Mouse (Mus musculus) stomach, embryonic 16.5 days (tissue): ENCODE measurements around the gene Arap2. TPM values are rescaled to one million over a fixed set of nuclear protein-coding genes. Genes with fewer than 3 reads are reported as not detected.

Experiments used
- ATAC-seq: fragments of 200-750 bp; cut with Nextera tagmentation; 2 replicates; pipeline ENCODE4 v1.8.0; 2017; ENCODE audit warnings: moderate number of reproducible peaks, moderate TSS enrichment; ENCODE audit not compliant: insufficient read depth, low FRiP score
- H3K27ac ChIP-seq: fragments of 300-500 bp; sonication (generic); 2 replicates; pipeline ENCODE4 v1.5.1; 2014; ENCODE audit warnings: low read length
- H3K27me3 ChIP-seq: fragments of 300-500 bp; sonication (generic); 2 replicates; pipeline ENCODE4 v1.6.1; 2014; ENCODE audit warnings: low read length, control low read depth, mixed read lengths; ENCODE audit not compliant: control insufficient read depth, insufficient read depth
- H3K36me3 ChIP-seq: fragments of 300-500 bp; sonication (generic); 2 replicates; pipeline ENCODE4 v1.6.1; 2014; ENCODE audit warnings: low read length; ENCODE audit not compliant: control insufficient read depth, insufficient read depth
- H3K4me1 ChIP-seq: fragments of 300-500 bp; sonication (generic); 2 replicates; pipeline ENCODE4 v1.6.1; 2014; ENCODE audit warnings: low read length, control low read depth, mixed read lengths; ENCODE audit not compliant: control insufficient read depth, insufficient read depth
- H3K4me2 ChIP-seq: fragments of 300-500 bp; sonication (generic); 2 replicates; pipeline ENCODE4 v1.6.1; 2014; ENCODE audit warnings: low read depth, low read length, mixed read lengths
- H3K4me3 ChIP-seq: fragments of 300-500 bp; sonication (generic); replicated peaks from 2 replicates; pipeline ENCODE4 v1.5.1; 2014; ENCODE audit warnings: mild to moderate bottlenecking, low read length
- H3K9ac ChIP-seq: fragments of 300-500 bp; sonication (generic); 2 replicates; pipeline ENCODE4 v1.6.1; 2014; ENCODE audit warnings: low read length
- H3K9me3 ChIP-seq: fragments of 300-500 bp; sonication (generic); replicated peaks from 2 replicates; pipeline ENCODE4 v1.6.1; 2016; ENCODE audit warnings: low read length, control low read depth; ENCODE audit not compliant: control insufficient read depth
- WGBS: fragments of 180-500 bp; shearing (Covaris S2); extraction: QIAGEN DNeasy Blood & Tissue Kit; methylation state at CpG from one replicate; pipeline ENCODE4 v1.1.7; 2014; 5-methylcytosine and 5-hydroxymethylcytosine counted together
- polyA plus RNA-seq: library from polyadenylated mRNA; unstranded; fragments of >200 nt; fragmentation: Nextera tagmentation; extraction: Ambion mirVana; gene quantifications from 2 replicates; pipeline ENCODE4 v1.2.1, GENCODE M21; 2015

The Arap2 gene
- 7.6 and 9.3 TPM in 2 replicates for polyA plus RNA-seq

DNA sequence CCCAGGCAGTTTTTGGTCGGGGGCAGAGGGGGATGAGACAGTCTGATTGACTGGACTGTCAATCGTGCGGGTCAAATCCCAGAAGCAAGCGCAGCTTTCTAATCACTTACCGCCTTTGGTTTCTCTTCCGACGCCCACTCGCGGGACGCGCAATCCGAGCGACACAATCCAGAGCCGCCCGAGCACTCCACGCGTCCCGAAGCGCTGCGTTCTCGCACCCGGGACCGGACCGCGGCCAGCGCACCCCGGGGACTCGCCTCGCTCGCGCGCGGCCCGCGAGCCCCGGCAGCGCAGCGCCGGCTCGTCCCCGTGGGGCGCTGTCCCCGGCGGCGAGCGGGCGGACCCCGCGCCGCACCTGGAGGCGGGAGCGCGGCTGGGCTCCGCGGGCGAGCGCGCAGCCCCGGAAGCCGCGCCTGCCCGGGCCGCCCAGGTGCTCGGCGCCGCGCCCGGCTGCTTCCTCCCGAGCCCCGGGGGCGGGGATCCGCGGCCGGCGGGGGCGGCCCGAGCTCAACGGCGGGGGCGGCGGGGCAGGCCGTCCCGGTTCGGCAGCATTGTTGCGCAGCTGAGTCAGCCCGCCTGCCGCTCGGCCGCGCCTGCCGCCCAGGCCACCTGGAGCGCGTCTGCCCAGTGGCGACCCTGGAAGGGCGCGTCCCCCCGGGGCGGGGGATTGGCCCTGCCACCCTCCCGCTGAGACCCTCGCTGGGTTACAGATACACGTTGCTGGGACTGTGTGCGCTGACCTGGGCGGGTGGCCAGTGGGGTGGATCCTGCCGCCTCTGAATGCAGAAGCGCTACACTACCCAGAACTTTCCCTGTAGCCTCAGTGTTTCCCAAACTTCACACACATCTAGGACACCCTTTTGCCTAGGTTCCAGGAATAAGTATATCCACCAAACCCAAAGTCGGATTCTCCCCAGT is at the start of gene Arap2:
Gene Arap2, minus strand, starts transcription at position 376 of the 918 bp plus-strand sequence.
- peak within 1 kb of the TSS; percentile 63 for H3K4me3 ChIP-seq
- no peaks in the 10 kb centered on the region for H3K9me3 ChIP-seq
- H3K36me3 ChIP-seq, result no peaks in the 10 kb centered on the region
- no peaks in the 10 kb centered on the region for H3K27me3 ChIP-seq
- under 1% methylated on average over 72 of the region's 106 CpGs for WGBS
- 0 out of 2 replicates have a peak, but pooled peaks cover 9% of the 10 kb centered on the region for H3K4me1 ChIP-seq
- H3K4me2 ChIP-seq, result peak within 1 kb of the TSS; percentile 75
- peak; percentile 93 for ATAC-seq
- H3K27ac ChIP-seq, result peak within 1 kb of the TSS; percentile 93
- peak within 1 kb of the TSS; percentile 79 for H3K9ac ChIP-seq

- ATAC-seq, result no peak
- H3K9me3 ChIP-seq, result no peaks in the 10 kb centered on the region
- H3K4me2 ChIP-seq, result no peak overlapping the region
- no peaks in the 10 kb centered on the region for H3K36me3 ChIP-seq
- 60% methylated on average over 1 of the region's 1 CpGs for WGBS
- no peaks in the 10 kb centered on the region for H3K4me1 ChIP-seq
- no peak overlapping the region for H3K4me3 ChIP-seq
- H3K27me3 ChIP-seq, result no peaks in the 10 kb centered on the region
- no peak overlapping the region for H3K9ac ChIP-seq
- no peak overlapping the region for H3K27ac ChIP-seq
These were observed 49.8 kb upstream of the Arap2 start for GRCm38 (mm10) chr5:62815741-62816140.

- H3K36me3 ChIP-seq, result no peaks in the 10 kb centered on the region
- no peaks in the 10 kb centered on the region for H3K4me1 ChIP-seq
- no peak overlapping the region for H3K4me3 ChIP-seq
- no peak overlapping the region for H3K9ac ChIP-seq
- 64% methylated on average over 1 of the region's 1 CpGs for WGBS
- H3K27ac ChIP-seq, result no peak overlapping the region
- no peaks in the 10 kb centered on the region for H3K9me3 ChIP-seq
- no peaks in the 10 kb centered on the region for H3K27me3 ChIP-seq
- no peak for ATAC-seq
- no peak overlapping the region for H3K4me2 ChIP-seq
These were observed 48.1 kb upstream of the Arap2 start for GRCm38 (mm10) chr5:62814072-62814414.

GRCm38 (mm10) chr5:62813402-62814071 is 47.6 kb upstream of the Arap2 start, which contains the start of gene Dthd1:
TSS of gene Dthd1 (plus strand) at chr5:62813823.
- Histone ChIP-seq H3K9me3 (no peaks in the 10 kb centered on the region), H3K4me2 (no peak within 1 kb of the TSS), H3K36me3 (no peaks in the 10 kb centered on the region), H3K9ac (no peak within 1 kb of the TSS), H3K27me3 (no peaks in the 10 kb centered on the region), H3K27ac (peak within 1 kb of the TSS; percentile 11; the same call in 1 of the 2 replicates), H3K4me1 (no peaks in the 10 kb centered on the region), H3K4me3 (no peak within 1 kb of the TSS)
- ATAC-seq, result no peak
- WGBS, result 81% methylated on average over 6 of the region's 6 CpGs

- Histone ChIP-seq H3K9ac (no peak overlapping the region), H3K27me3 (no peaks in the 10 kb centered on the region), H3K27ac (no peak overlapping the region), H3K4me3 (no peak overlapping the region), H3K4me2 (no peak overlapping the region), H3K4me1 (no peaks in the 10 kb centered on the region), H3K36me3 (no peaks in the 10 kb centered on the region), H3K9me3 (no peaks in the 10 kb centered on the region)
- WGBS, result 86% methylated on average over 1 of the region's 1 CpGs
- no peak for ATAC-seq
These were observed 26.8 kb upstream of the Arap2 start for GRCm38 (mm10) chr5:62792776-62793175.

- Histone ChIP-seq H3K4me2 (no peak overlapping the region), H3K27ac (no peak overlapping the region), H3K36me3 (no peaks in the 10 kb centered on the region), H3K4me1 (no peaks in the 10 kb centered on the region), H3K27me3 (no peaks in the 10 kb centered on the region), H3K4me3 (no peak overlapping the region), H3K9ac (no peak overlapping the region), H3K9me3 (no peaks in the 10 kb centered on the region)
- no peak for ATAC-seq
- WGBS, result 88% methylated on average over 5 of the region's 5 CpGs
These were observed 25.1 kb upstream of the Arap2 start for GRCm38 (mm10) chr5:62790921-62791564.

DNA sequence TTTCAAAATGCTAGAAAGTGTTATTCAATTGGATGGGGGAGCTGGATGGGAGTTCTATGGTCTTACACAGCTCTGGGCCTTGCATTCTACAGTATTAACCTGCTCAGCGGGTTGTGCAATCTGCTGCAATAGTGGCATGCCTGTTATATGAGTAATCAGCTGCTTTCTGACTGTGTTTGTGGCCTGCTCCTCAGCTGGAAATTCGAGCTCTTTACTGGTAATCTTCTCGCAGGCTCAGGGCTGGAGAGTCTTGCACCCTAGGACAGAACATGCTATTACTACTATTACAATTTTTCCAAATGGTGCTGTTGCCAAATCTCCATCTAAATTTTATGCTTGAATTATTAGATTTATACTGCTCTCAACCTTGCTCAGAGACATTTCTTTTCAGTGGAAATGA is 20.9 kb upstream of the Arap2 start:
- no peaks in the 10 kb centered on the region for H3K9me3 ChIP-seq
- WGBS, result 82% methylated on average over 3 of the region's 3 CpGs
- ATAC-seq, result no peak
- no peak overlapping the region for H3K4me2 ChIP-seq
- no peak overlapping the region for H3K4me3 ChIP-seq
- no peak overlapping the region for H3K9ac ChIP-seq
- no peaks in the 10 kb centered on the region for H3K4me1 ChIP-seq
- no peak overlapping the region for H3K27ac ChIP-seq
- H3K36me3 ChIP-seq, result no peaks in the 10 kb centered on the region
- no peaks in the 10 kb centered on the region for H3K27me3 ChIP-seq

DNA sequence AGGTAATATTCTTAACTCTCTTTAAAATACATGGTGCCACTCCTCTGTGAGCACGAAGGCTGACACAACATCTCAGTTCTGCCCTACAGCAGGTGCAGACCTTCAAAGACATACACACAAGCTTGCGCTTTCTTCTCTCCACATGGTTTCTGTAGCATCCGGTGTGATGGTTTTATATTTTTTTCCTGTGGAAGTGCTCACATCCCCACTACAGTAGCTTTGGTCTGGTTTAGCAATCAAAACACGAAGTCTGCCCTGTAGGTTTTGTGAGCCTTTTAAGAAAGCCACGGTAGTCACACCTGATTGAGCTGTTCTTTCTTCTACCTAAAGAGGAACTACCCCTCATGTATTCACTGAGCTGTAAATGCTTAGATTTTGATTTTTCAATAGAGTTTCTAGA is 12.7 kb upstream of the Arap2 start:
- H3K9ac ChIP-seq, result no peak overlapping the region
- H3K36me3 ChIP-seq, result no peaks in the 10 kb centered on the region
- no peak overlapping the region for H3K27ac ChIP-seq
- H3K4me3 ChIP-seq, result no peak overlapping the region
- no peaks in the 10 kb centered on the region for H3K27me3 ChIP-seq
- WGBS, result 82% methylated on average over 5 of the region's 5 CpGs
- H3K4me1 ChIP-seq, result no peaks in the 10 kb centered on the region
- H3K9me3 ChIP-seq, result no peaks in the 10 kb centered on the region
- no peak for ATAC-seq
- no peak overlapping the region for H3K4me2 ChIP-seq

DNA sequence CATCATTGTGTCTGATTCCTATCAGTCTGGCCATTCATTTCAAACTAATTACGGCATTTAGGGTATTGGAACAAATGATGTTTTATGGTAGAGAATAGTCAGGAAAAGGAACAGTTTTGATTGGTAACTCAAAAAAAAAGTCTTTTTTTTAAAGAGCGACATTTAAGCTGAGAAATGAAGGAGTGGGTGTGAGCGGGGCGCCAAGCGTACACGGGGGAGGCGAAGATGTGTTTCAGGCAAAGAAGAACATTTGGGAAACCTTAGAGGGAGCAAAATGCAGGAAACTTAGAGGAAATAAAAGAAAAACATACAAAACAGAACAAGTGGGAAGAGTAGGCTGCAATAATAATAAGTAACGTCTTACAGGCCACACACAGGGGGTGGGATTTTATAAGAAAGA is 11.8 kb upstream of the Arap2 start:
- Histone ChIP-seq H3K4me3 (no peak overlapping the region), H3K4me2 (no peak overlapping the region), H3K4me1 (no peaks in the 10 kb centered on the region), H3K27ac (no peak overlapping the region), H3K9ac (no peak overlapping the region), H3K9me3 (no peaks in the 10 kb centered on the region), H3K27me3 (no peaks in the 10 kb centered on the region), H3K36me3 (no peaks in the 10 kb centered on the region)
- ATAC-seq, result no peak
- 83% methylated on average over 8 of the region's 8 CpGs for WGBS
